Mouse (Mus musculus) cerebellum, adult 11 months (tissue): ENCODE data around the gene Zfp429.
"Not testable (repeated sequence)": the region's sequence is repeated elsewhere in the genome, so short reads cannot be mapped to it uniquely, and the experiment has no call there.

Source experiments
- DNase-seq: peaks from one replicate; pipeline ENCODE4 v3.0.0; 2022

Zfp429 gene

GRCm38 (mm10) chr13:67399183-67399903 lies at the start of gene Zfp429:
Gene Zfp429, minus strand, starts transcription at chr13:67399819.
- DNase-seq = peak; percentile 41

- DNase-seq = not testable (repeated sequence)
These were observed 37.5 kb upstream of the Zfp429 start for GRCm38 (mm10) chr13:67437095-67437494.

GRCm38 (mm10) chr13:67428116-67428515 lies 28.5 kb upstream of the Zfp429 start:
- DNase-seq = no peak

GRCm38 (mm10) chr13:67425699-67426098 lies 26.1 kb upstream of the Zfp429 start:
- not testable (repeated sequence) for DNase-seq

GRCm38 (mm10) chr13:67422532-67422931 lies 22.9 kb upstream of the Zfp429 start:
- not testable (repeated sequence) for DNase-seq

GRCm38 (mm10) chr13:67421207-67421857 lies 21.7 kb upstream of the Zfp429 start, which contains the start of gene Zfp459:
Gene Zfp459, minus strand, starts transcription at chr13:67421418.
- DNase-seq = peak; percentile 28

GRCm38 (mm10) chr13:67420558-67421206 lies 21.1 kb upstream of the Zfp429 start:
- no peak for DNase-seq

- no peak for DNase-seq
These were observed 17.2 kb upstream of the Zfp429 start for GRCm38 (mm10) chr13:67416811-67417210.

- no peak for DNase-seq
These were observed 16.1 kb upstream of the Zfp429 start for GRCm38 (mm10) chr13:67415759-67416158.

- not testable (repeated sequence) for DNase-seq
These were observed 14.0 kb upstream of the Zfp429 start for GRCm38 (mm10) chr13:67413634-67414033.

- not testable (repeated sequence) for DNase-seq
These were observed 23.4 kb downstream of the Zfp429 start for GRCm38 (mm10) chr13:67376255-67376654.

GRCm38 (mm10) chr13:67375050-67375911 lies 24.3 kb downstream of the Zfp429 start, which contains the start of the genes Gm28041 and Zfp456:
Gene Gm28041, minus strand, starts transcription at chr13:67375733.
Gene Zfp456, minus strand, starts transcription at chr13:67375810.
- DNase-seq = not testable (repeated sequence)

GRCm38 (mm10) chr13:67360131-67360744 lies 39.4 kb downstream of the Zfp429 start, which contains the start of the genes Gm28044 and Zfp953:
Gene Gm28044, minus strand, starts transcription at chr13:67360536.
Gene Zfp953, minus strand, starts transcription at chr13:67360605.
- peak; percentile 80 for DNase-seq

- no peak for DNase-seq
These were observed 47.8 kb downstream of the Zfp429 start for GRCm38 (mm10) chr13:67351854-67352253.

GRCm38 (mm10) chr13:67343422-67343821 lies 56.2 kb downstream of the Zfp429 start:
- DNase-seq = no peak
